Mouse (Mus musculus) kidney, embryonic 14.5 days (tissue): ENCODE results near the gene Slc25a38. TPM values are rescaled to one million over a fixed set of nuclear protein-coding genes. Genes with fewer than 3 reads are reported as not detected.

Experiments used
- ATAC-seq: fragments of 200-750 bp; cut with Nextera tagmentation; 2 replicates; pipeline ENCODE4 v1.8.0; 2017; ENCODE audit warnings: moderate number of reproducible peaks, mild to moderate bottlenecking, moderate TSS enrichment, moderate library complexity; ENCODE audit not compliant: low FRiP score, low TSS enrichment
- H3K27ac ChIP-seq: fragments of 300-500 bp; sonication (generic); 2 replicates; pipeline ENCODE4 v1.5.1; 2014; ENCODE audit warnings: low read depth, mild to moderate bottlenecking, low read length, moderate library complexity, mixed read lengths
- H3K27me3 ChIP-seq: fragments of 300-500 bp; sonication (generic); 2 replicates; pipeline ENCODE4 v1.6.1; 2014; ENCODE audit warnings: mild to moderate bottlenecking, low read length; ENCODE audit not compliant: control insufficient read depth, insufficient read depth
- H3K36me3 ChIP-seq: fragments of 300-500 bp; sonication (generic); 2 replicates; pipeline ENCODE4 v1.6.1; 2014; ENCODE audit warnings: low read length, mixed read lengths; ENCODE audit not compliant: control insufficient read depth, insufficient read depth
- H3K4me1 ChIP-seq: fragments of 300-500 bp; sonication (generic); 2 replicates; pipeline ENCODE4 v1.6.1; 2014; ENCODE audit warnings: low read length, mixed read lengths; ENCODE audit not compliant: control insufficient read depth, insufficient read depth
- H3K4me2 ChIP-seq: fragments of 300-500 bp; sonication (generic); replicated peaks from 2 replicates; pipeline ENCODE4 v1.6.1; 2014; ENCODE audit warnings: low read depth, mild to moderate bottlenecking, low read length
- H3K4me3 ChIP-seq: fragments of 300-500 bp; sonication (generic); 2 replicates; pipeline ENCODE4 v1.5.1; 2014; ENCODE audit warnings: mild to moderate bottlenecking, low read length
- H3K9ac ChIP-seq: fragments of 300-500 bp; sonication (generic); 2 replicates; pipeline ENCODE4 v1.6.1; 2014; ENCODE audit warnings: low read depth, mild to moderate bottlenecking, low read length, moderate library complexity
- H3K9me3 ChIP-seq: fragments of 300-500 bp; sonication (generic); 2 replicates; pipeline ENCODE4 v1.6.1; 2016; ENCODE audit warnings: low read length; ENCODE audit not compliant: control insufficient read depth
- WGBS: fragments of 180-500 bp; shearing (Covaris S2); extraction: QIAGEN DNeasy Blood & Tissue Kit; methylation state at CpG from one replicate; pipeline ENCODE4 v1.1.7; 2014; 5-methylcytosine and 5-hydroxymethylcytosine counted together
- polyA plus RNA-seq: library from polyadenylated mRNA; unstranded; fragments of >200 nt; fragmentation: Nextera tagmentation; extraction: Ambion mirVana; gene quantifications from 2 replicates; pipeline ENCODE4 v1.2.1, GENCODE M21; 2014

Slc25a38 gene
- polyA plus RNA-seq, 1 experiment from 2014 or later: 30.3 TPM

GRCm38 (mm10) chr9:120113456-120113855 lies 3.3 kb downstream of the Slc25a38 start:
- Histone ChIP-seq H3K4me1 (no peaks in the 10 kb centered on the region), H3K27ac (no peak overlapping the region)
- WGBS: 95% methylated on average over 7 of the region's 7 CpGs

GRCm38 (mm10) chr9:120114051-120114788 lies 4.0 kb downstream of the Slc25a38 start:
- Histone ChIP-seq H3K27me3 (no peaks in the 10 kb centered on the region), H3K9ac (no peak overlapping the region), H3K9me3 (no peaks in the 10 kb centered on the region), H3K4me2 (no peak overlapping the region), H3K27ac (no peak overlapping the region), H3K36me3 (peaks cover 19% of the 10 kb centered on the region), H3K4me1 (no peaks in the 10 kb centered on the region), H3K4me3 (no peak overlapping the region)
- WGBS: 84% methylated on average over 17 of the region's 17 CpGs
- ATAC-seq: no peak

More at GRCm38 (mm10) chr9:120113456-120113855, 3.3 kb downstream of the Slc25a38 start:
- Histone ChIP-seq H3K9ac (no peak overlapping the region), H3K9me3 (no peaks in the 10 kb centered on the region), H3K4me3 (no peak overlapping the region), H3K4me2 (no peak overlapping the region), H3K27me3 (no peaks in the 10 kb centered on the region), H3K36me3 (peaks cover 15% of the 10 kb centered on the region)
- ATAC-seq: no peak

DNA sequence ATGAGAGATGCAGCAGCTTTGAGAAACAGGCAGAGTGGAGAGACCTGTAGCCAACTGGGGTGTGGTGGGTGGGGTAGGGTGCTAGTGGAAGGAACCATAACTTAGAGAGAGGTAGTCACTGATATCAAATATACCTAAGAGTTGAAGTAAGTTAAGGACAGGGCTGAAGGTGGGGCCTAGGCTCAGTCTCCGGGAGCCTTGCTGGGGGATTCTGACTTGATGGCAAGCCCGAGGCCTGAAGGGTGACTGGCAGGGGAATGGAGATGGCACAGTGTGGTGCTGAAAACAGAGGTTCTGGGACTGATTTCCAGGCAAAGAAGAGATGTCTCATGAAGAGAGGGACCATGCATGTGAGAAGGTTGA lies 4.6 kb downstream of the Slc25a38 start:
- Histone ChIP-seq H3K4me1 (no peaks in the 10 kb centered on the region), H3K27ac (no peak overlapping the region)

GRCm38 (mm10) chr9:120115580-120115979 lies 5.4 kb downstream of the Slc25a38 start:
- Histone ChIP-seq H3K9ac (no peak overlapping the region), H3K9me3 (no peaks in the 10 kb centered on the region), H3K4me1 (no peaks in the 10 kb centered on the region), H3K27ac (no peak overlapping the region), H3K36me3 (peaks cover 32% of the 10 kb centered on the region), H3K4me2 (no peak overlapping the region), H3K27me3 (no peaks in the 10 kb centered on the region), H3K4me3 (no peak overlapping the region)
- WGBS: 89% methylated on average over 5 of the region's 5 CpGs
- no peak for ATAC-seq

More for the DNA sequence above, 4.6 kb downstream of the Slc25a38 start:
- 95% methylated on average over 2 of the region's 2 CpGs for WGBS
- Histone ChIP-seq H3K9ac (no peak overlapping the region), H3K27me3 (no peaks in the 10 kb centered on the region), H3K4me3 (no peak overlapping the region), H3K36me3 (peaks cover 24% of the 10 kb centered on the region), H3K4me2 (no peak overlapping the region), H3K9me3 (no peaks in the 10 kb centered on the region)
- ATAC-seq: no peak

- ATAC-seq: no peak
- H3K4me2 ChIP-seq: no peak overlapping the region
Measured at GRCm38 (mm10) chr9:120116184-120116624, 6.0 kb downstream of the Slc25a38 start.

DNA sequence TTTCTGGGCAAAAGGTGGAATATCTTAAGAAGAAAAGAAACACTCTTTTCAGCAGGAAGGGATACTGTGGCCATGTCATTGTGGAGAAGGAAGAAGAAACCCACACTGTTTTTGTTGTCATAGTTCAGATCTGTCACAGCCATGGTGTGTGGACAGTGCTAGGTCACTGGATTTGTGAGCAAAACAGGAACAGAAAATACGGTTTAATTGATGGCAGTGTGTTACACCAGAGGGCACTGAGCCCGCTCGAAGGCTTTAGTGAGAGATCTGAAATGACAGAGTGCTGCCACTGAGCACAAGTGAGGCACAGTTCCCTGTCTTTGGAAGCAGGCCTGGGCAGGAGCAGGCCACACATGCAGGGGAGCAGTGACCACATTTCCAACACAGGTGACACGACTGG lies 8.0 kb downstream of the Slc25a38 start:
- 85% methylated on average over 4 of the region's 4 CpGs for WGBS
- no peak for ATAC-seq
- no peak overlapping the region for H3K27ac ChIP-seq

More at GRCm38 (mm10) chr9:120116184-120116624, 6.0 kb downstream of the Slc25a38 start:
- 89% methylated on average over 8 of the region's 8 CpGs for WGBS
- Histone ChIP-seq H3K36me3 (peaks cover 39% of the 10 kb centered on the region), H3K4me1 (no peaks in the 10 kb centered on the region), H3K27me3 (no peaks in the 10 kb centered on the region), H3K27ac (no peak overlapping the region), H3K4me3 (no peak overlapping the region), H3K9me3 (no peaks in the 10 kb centered on the region), H3K9ac (no peak overlapping the region)

DNA sequence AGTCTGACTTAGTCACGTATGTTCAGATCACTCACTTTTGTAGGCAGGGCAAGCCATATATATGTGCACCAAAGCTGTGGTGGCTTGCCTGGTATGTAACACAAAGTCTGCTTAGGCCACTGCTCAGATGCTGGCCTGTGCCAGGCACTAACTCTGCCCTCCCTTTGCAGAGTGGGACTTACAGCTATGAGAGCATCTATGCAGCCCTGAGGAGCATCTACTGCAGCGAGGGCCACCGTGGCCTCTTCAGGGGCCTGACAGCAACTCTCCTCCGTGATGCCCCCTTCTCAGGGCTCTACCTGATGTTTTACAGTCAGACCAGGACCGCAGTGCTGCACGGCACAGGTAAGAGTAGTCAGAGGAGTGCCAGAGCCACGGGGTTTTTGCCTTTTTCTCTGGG lies 10.3 kb downstream of the Slc25a38 start:
- Histone ChIP-seq H3K4me1 (no peaks in the 10 kb centered on the region), H3K27me3 (no peaks in the 10 kb centered on the region), H3K9me3 (no peaks in the 10 kb centered on the region), H3K4me2 (no peak overlapping the region), H3K9ac (no peak overlapping the region), H3K27ac (no peak overlapping the region), H3K36me3 (peaks cover 64% of the 10 kb centered on the region), H3K4me3 (no peak overlapping the region)
- WGBS: 91% methylated on average over 7 of the region's 7 CpGs
- ATAC-seq: no peak

More for the DNA sequence above, 8.0 kb downstream of the Slc25a38 start:
- Histone ChIP-seq H3K4me1 (no peaks in the 10 kb centered on the region), H3K4me2 (no peak overlapping the region), H3K4me3 (no peak overlapping the region), H3K27me3 (no peaks in the 10 kb centered on the region), H3K9me3 (no peaks in the 10 kb centered on the region), H3K9ac (no peak overlapping the region), H3K36me3 (peaks cover 53% of the 10 kb centered on the region)

DNA sequence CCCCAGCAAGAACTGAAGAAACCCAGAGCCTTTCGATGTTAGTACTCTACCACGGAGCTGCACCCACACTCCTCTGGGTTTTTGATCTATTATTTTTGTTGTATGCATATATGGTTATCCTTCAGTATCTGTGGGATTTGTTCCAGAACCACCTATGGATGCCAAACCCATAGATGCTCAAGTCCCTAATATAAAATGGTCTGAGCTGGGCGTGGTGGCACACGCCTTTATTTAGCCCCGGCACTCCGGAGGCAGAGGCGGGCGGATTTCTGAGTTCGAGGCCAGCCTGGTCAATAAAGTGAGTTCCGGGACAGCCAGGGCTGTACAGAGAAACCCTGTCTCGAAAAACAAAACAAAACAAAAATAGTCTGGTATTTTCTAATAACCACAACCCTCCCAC lies 16.7 kb downstream of the Slc25a38 start:
- Histone ChIP-seq H3K36me3 (peaks cover 55% of the 10 kb centered on the region), H3K27me3 (no peaks in the 10 kb centered on the region), H3K4me2 (peak overlapping the region; percentile 54), H3K27ac (peak overlapping the region; percentile 71), H3K4me3 (peak overlapping the region; percentile 99), H3K9ac (peak overlapping the region; percentile 63), H3K9me3 (no peaks in the 10 kb centered on the region), H3K4me1 (peaks cover 8% of the 10 kb centered on the region; the same call in 1 of the 2 replicates)
- peak; percentile 3; the same call in 1 of the 2 replicates for ATAC-seq
- 57% methylated on average over 11 of the region's 11 CpGs for WGBS

- Histone ChIP-seq H3K9ac (peak within 1 kb of the TSS; percentile 100), H3K9me3 (no peaks in the 10 kb centered on the region), H3K36me3 (peaks cover 59% of the 10 kb centered on the region), H3K4me1 (peaks cover 8% of the 10 kb centered on the region; the same call in 1 of the 2 replicates), H3K27ac (peak within 1 kb of the TSS; percentile 93), H3K4me3 (peak within 1 kb of the TSS; percentile 99), H3K27me3 (no peaks in the 10 kb centered on the region), H3K4me2 (peak within 1 kb of the TSS; percentile 65)
- under 1% methylated on average over 69 of the region's 72 CpGs for WGBS
- ATAC-seq: peak; percentile 97
Measured at GRCm38 (mm10) chr9:120127538-120128251, 17.5 kb downstream of the Slc25a38 start, which contains the start of gene Rpsa. Rpsa (plus strand) TSS chr9:120127689.
